Mouse (Mus musculus) cortical plate, adult 2 months (tissue): Measurements from ENCODE around the gene Gm5089. TPM values are rescaled to one million over a fixed set of nuclear protein-coding genes. Genes with fewer than 3 reads are reported as not detected.

Experiments
- H3K27ac ChIP-seq: fragments of 200-500 bp; 2 replicates; pipeline ENCODE4 v1.5.1; 2012; ENCODE audit warnings: low read length, control low read depth, inconsistent platforms; ENCODE audit not compliant: insufficient read depth
- H3K4me1 ChIP-seq: fragments of 200-500 bp; 2 replicates; pipeline ENCODE4 v1.6.1; 2011; ENCODE audit warnings: low read length; ENCODE audit not compliant: control insufficient read depth, insufficient read depth
- H3K4me3 ChIP-seq: fragments of 200-500 bp; 2 replicates; pipeline ENCODE4 v1.5.1; 2011; ENCODE audit warnings: mild to moderate bottlenecking, low read length, control low read depth; ENCODE audit not compliant: insufficient read depth
- CTCF ChIP-seq: fragments of 200-500 bp; IDR thresholded peaks from 2 replicates; pipeline ENCODE4 v1.5.1; 2011; ENCODE audit warnings: mild to moderate bottlenecking, control low read depth, low read length; ENCODE audit not compliant: insufficient read depth; ENCODE audit errors: extremely low read depth
- POLR2A ChIP-seq: fragments of 200-500 bp; IDR thresholded peaks from 2 replicates; pipeline ENCODE4 v1.6.1; 2011; ENCODE audit warnings: mild to moderate bottlenecking, low read length, control low read depth; ENCODE audit not compliant: insufficient read depth; ENCODE audit errors: extremely low read depth
- polyA plus RNA-seq: library from polyadenylated mRNA; depleted of rRNA; stranded (reverse); fragments of >200 nt; gene quantifications from 2 replicates; pipeline ENCODE4 v1.2.3, GENCODE M21; 2012

Gene Gm5089
- polyA plus RNA-seq, 1 experiment: 0.17 TPM

DNA sequence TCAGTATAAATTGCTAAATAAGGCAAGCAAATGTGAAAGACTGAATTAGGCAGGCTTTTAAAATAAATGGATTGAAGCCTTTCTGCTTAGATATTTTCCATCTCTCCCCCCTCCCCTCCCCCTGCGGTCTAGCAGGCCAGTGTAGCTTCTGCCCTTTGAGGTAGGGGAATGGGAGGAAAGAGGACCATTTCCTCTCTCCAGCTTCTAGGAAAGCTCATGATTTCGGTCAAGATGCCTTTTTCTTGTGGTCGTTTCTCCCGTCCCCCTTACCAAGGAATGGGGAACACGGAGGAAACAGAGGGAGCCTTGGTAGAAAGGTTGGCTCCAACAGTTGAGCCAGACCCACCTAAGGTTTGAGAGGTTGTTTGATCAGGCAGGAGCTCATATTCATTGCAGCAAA lies 21.7 kb upstream of the Gm5089 start:
- no peak for TF ChIP-seq POLR2A
- no peak for TF ChIP-seq CTCF
- H3K4me3 ChIP-seq: no peak overlapping the region
- H3K27ac ChIP-seq: no peak overlapping the region
- H3K4me1 ChIP-seq: no peaks in the 10 kb centered on the region

DNA sequence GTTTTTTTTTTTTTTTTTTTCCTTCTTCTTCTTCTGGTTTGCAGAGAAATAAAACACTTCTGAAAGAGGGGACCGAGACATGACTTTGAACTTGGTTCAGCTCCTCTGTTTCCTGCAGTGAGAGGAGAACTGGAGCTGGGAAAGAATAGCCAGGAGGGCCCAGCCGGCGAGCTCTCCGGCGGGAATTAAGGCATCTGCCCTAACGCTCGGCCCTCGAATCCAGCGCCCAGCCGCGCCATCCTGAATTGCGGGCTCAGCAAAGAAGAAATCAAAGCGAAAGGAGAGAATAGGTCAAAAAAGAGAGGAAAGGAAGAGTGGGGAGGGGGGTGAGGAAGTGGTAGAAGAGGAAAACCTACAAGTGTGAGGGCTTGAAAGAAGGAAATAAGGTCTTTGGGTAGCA lies 21.2 kb upstream of the Gm5089 start:
- TF ChIP-seq POLR2A: no peak
- TF ChIP-seq CTCF: no peak
- Histone ChIP-seq H3K27ac (no peak overlapping the region), H3K4me1 (no peaks in the 10 kb centered on the region), H3K4me3 (no peak overlapping the region)

DNA sequence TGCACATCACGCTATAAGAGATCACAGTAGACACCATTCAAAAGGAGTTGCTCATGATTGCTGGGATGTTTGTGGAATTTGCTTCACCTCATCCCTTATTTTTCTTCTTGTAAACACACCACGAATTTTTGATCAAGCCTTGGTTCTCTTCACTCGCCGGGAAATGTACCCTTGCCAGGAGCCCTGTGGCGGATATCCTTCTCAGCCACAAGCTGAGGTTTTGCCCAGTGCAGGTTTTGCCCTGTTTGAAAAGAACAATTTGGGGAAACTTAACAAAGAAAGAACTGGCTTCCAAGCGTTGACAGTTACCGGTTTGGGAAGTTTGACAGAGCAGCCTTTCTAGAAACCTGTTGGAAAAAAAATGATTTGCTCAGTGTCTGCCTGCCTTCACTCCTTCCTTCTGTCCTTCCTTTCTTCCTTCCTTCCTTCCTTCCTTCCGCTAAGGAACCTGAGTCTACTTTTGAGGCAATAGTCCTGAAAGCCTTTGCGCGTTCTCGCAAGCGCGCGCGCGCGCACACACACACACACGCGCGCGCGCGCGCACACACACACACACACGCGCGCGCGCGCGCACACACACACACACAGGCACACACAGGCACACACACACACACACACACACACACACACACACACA lies 20.7 kb upstream of the Gm5089 start:
- H3K27ac ChIP-seq: no peak overlapping the region
- H3K4me1 ChIP-seq: no peaks in the 10 kb centered on the region
- H3K4me3 ChIP-seq: no peak overlapping the region
- TF ChIP-seq POLR2A: no peak
- TF ChIP-seq CTCF: no peak

DNA sequence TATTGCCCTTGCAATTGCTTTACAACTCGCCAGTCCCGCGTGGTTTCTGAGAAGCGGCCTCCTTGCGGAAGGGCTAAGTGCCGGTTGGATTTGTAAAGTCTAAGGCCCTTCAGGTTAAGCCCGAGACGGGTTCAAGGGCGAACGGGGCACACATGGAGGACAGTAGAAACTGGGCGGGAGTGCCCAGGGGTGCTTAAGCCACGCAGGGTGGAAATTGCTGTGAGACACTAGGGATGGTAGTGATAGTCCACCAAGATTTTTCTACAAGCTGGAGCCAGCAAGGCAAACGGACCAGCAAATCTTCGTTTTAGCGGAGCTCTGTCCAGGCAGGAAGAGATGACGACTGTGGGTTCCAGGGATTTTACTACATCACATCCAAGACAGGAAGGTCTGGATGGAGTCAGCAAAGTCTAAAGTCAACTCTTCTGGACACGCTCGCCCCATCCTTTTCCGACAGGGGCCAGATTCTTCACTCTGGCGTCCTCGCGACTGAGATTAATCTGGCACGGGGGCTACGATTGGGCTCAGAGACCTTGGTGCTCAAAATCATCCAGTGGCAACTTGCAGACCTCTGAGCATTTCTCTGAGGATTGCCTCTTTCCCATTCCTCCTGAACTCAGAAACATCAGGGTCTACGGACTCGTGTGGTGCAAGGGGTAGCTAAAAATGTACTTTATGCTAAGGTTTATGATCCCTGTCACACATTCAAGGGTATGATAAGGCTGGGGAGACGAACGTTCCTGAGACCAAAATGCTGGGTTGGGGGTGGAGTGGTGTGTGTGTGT lies 18.2 kb upstream of the Gm5089 start:
- H3K4me1 ChIP-seq: no peaks in the 10 kb centered on the region
- no peak overlapping the region for H3K4me3 ChIP-seq
- no peak for TF ChIP-seq POLR2A
- TF ChIP-seq CTCF: no peak
- 0 out of 2 replicates have a peak overlapping the region, but pooled peaks have one; percentile 43 for H3K27ac ChIP-seq

DNA sequence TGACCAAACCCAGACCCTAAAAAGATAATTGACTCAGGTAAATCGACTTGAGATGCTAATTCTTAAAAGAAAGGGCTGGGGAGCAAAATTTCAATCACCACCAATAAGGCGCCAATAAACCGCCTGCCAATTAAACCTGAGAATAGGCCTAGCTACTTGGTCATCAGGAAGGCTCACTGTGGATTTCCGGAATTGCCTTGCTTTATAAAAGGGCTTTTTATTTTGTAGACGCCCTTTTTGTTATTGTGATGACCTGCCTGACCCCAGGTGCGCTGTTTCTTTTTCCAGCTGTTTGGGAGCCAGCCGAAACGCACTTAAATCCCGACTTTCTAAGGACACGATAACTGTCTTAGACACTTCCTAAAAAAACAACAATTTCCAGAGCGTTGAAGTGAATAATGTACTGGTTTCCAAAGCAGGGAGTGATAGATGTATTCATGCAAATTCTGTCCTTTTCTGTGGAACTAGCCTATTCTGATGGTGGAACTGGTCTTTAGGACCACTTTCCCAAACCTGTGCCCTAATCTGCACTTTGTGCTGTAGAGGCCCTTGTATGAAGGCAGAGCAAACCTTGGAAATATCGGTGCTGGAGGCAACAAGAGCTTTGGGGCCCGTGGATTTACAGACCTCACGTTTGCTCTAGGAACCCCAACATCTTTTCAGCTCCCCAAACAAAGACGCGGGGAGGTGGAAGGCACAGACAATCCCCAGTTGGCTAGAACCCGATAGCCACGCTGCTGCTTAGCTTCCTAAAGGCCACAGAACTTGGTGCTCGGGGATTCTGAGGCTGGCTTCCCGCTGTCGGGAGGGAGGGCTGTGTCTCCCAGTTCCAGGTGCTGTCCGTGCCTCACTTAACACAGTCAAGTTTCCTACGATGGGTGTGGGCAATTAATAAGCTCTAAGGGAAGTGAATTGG lies 17.3 kb upstream of the Gm5089 start:
- no peaks in the 10 kb centered on the region for H3K4me1 ChIP-seq
- peak overlapping the region; percentile 64; the same call in 1 of the 2 replicates for H3K27ac ChIP-seq
- no peak for TF ChIP-seq CTCF
- TF ChIP-seq POLR2A: no peak
- H3K4me3 ChIP-seq: no peak overlapping the region

DNA sequence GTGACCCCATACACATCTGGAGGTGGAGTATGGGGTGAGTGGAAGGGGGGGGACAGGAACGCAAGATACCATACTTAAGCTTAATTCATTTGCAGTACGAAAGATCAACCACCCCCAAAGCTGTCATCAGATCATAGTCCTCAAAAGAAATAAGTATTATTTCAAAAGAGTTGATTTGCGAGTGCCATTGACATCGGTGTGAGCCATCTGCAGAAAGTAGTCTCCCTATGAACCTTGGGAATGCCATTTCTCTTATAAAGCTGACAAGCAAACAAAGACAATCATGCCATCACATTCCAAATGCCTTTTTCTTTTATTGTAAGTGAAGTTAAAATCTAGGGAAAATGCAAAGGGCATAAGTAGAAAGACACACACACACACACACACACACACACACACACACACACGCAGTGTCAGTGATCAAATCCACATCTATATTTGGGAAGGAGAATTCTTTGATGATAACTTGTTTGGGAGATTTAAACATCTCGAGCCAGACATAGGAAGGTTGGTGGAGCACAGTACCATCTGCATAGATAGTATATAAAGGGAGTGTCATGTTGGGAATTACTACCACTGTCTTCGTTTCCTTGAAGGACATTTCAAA lies 15.9 kb upstream of the Gm5089 start:
- no peak overlapping the region for H3K27ac ChIP-seq
- H3K4me3 ChIP-seq: no peak overlapping the region
- TF ChIP-seq POLR2A (no peak), CTCF (no peak)
- H3K4me1 ChIP-seq: no peaks in the 10 kb centered on the region

DNA sequence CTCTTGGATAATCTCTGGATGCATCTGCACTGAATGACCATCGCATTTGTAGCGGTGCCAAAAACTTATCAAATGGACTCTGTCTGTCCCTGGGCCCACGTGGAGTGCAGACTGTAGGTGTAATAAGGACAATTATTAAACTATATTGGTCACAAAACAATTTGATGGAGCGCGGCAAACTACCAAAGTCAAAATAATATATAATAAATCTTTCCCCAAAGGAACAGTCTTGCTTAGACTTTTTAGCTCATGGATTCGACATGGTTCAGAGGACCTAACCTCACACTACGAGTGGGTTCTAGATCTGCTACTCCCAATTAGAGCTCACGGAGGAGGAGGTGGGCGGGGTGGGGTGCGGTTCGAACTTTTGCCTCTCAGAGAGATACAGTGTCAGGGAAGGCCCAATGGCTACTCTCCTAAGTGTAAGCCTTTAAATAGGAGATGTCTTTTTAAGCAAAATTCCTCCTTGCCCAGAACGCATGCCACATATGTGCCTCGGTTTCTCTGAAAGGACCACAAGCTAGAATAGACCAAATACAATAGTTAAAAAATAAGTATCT lies 15.1 kb upstream of the Gm5089 start:
- peak overlapping the region; percentile 24; the same call in 1 of the 2 replicates for H3K4me3 ChIP-seq
- H3K27ac ChIP-seq: no peak overlapping the region
- TF ChIP-seq POLR2A (no peak), CTCF (no peak)
- H3K4me1 ChIP-seq: no peaks in the 10 kb centered on the region

DNA sequence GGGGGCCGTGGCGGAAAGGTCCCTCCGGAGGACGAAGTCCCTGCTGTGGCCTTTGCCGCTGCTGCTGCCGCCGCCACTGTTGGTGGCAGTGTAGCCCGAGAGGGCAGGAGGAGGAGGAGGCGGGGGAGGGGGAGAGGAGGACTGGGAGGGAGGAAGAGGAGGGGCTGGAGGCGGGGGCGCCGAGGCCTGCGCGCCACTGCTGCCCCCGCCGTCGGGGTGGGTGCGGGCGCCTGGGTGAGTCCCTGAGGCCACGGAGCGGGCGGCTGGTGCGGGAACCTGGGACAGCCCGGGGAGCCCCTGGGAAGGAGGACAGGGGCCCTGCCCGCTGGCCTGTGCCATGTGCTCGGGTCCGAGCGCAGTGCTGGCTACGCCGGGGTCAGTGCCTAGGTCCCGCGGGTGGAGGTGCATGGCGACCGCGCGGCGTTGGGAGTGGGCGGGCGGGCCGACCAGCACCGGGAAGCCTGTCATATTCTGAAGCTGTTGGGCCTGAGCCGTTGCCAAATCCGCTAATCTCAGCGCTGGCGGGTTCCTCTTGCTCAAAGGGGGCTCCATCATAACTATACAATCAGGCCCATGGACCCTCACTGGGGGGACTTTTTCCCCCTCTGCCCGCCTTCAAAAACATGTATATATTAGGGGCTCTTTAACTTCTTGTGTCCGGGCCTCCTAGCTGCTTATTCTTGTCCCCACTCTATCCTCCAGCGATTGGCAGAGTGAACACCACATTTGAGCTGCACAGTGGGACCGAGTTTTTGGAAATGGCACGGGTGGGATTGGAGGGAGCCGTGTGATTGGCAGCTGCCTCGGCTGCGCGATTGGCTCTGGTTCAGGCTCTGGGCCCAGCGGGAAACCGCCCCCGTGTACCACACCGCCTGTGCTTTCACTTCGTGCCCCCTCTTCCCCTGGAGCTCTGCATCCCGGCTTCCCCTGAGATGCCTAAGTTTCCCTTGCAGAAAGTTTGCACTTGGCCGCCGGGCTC lies 14.1 kb upstream of the Gm5089 start, which contains the start of gene Zic5:
TSS of gene Zic5 (minus strand) at position 915 of the 979 bp plus-strand sequence.
- peak within 1 kb of the TSS; percentile 24 for H3K4me3 ChIP-seq
- peak within 1 kb of the TSS; percentile 93 for H3K27ac ChIP-seq
- H3K4me1 ChIP-seq: no peaks in the 10 kb centered on the region
- TF ChIP-seq CTCF (no peak), POLR2A (peak; percentile 35; the same call in 1 of the 2 replicates)
